Mouse (Mus musculus) midbrain, postnatal 0 days (tissue): ENCODE measurements around the gene Ms4a4b. TPM values are rescaled to one million over a fixed set of nuclear protein-coding genes. Genes with fewer than 3 reads are reported as not detected.
"Not testable (repeated sequence)": the region's sequence is repeated elsewhere in the genome, so short reads cannot be mapped to it uniquely, and the experiment has no call there.

Experiments used
- ATAC-seq: fragments of 200-750 bp; cut with Nextera tagmentation; 2 replicates; pipeline ENCODE4 v1.8.0; 2017; ENCODE audit warnings: moderate number of reproducible peaks, mild to moderate bottlenecking, moderate TSS enrichment, moderate library complexity; ENCODE audit not compliant: low FRiP score
- DNase-seq: peaks from one replicate; pipeline ENCODE4 v3.0.0-alpha.2; 2015; ENCODE audit warnings: low spot score
- H3K27ac ChIP-seq: fragments of 300-500 bp; sonication (generic); 2 replicates; pipeline ENCODE4 v1.5.1; 2014; ENCODE audit warnings: low read depth, mild to moderate bottlenecking, low read length, mixed read lengths
- H3K27me3 ChIP-seq: fragments of 300-500 bp; sonication (generic); 2 replicates; pipeline ENCODE4 v1.6.1; 2014; ENCODE audit warnings: low read length, control low read depth, mixed read lengths; ENCODE audit not compliant: insufficient read depth
- H3K36me3 ChIP-seq: fragments of 300-500 bp; sonication (generic); 2 replicates; pipeline ENCODE4 v1.6.1; 2014; ENCODE audit warnings: low read length, control low read depth, mixed read lengths; ENCODE audit not compliant: insufficient read depth
- H3K4me1 ChIP-seq: fragments of 300-500 bp; sonication (generic); 2 replicates; pipeline ENCODE4 v1.6.1; 2014; ENCODE audit warnings: mild to moderate bottlenecking, control low read depth, antibody characterized with exemption, low read length, mixed read lengths; ENCODE audit not compliant: insufficient read depth
- H3K4me2 ChIP-seq: fragments of 300-500 bp; sonication (generic); 2 replicates; pipeline ENCODE4 v1.6.1; 2014; ENCODE audit warnings: low read depth, mild to moderate bottlenecking, low read length, mixed read lengths; ENCODE audit not compliant: poor library complexity, severe bottlenecking
- H3K4me3 ChIP-seq: fragments of 300-500 bp; sonication (generic); 2 replicates; pipeline ENCODE4 v1.5.1; 2014; ENCODE audit warnings: low read depth, mild to moderate bottlenecking, low read length, moderate library complexity
- H3K9ac ChIP-seq: fragments of 300-500 bp; sonication (generic); replicated peaks from 2 replicates; pipeline ENCODE4 v1.6.1; 2014; ENCODE audit warnings: mild to moderate bottlenecking, low read length, moderate library complexity, mixed read lengths; ENCODE audit not compliant: poor library complexity, severe bottlenecking
- H3K9me3 ChIP-seq: fragments of 300-500 bp; sonication (generic); 2 replicates; pipeline ENCODE4 v1.6.1; 2016; ENCODE audit warnings: low read length, control low read depth
- CTCF ChIP-seq: IDR thresholded peaks from 2 replicates; pipeline ENCODE4 v1.5.1; 2016; ENCODE audit warnings: antibody characterized with exemption, mild to moderate bottlenecking
- WGBS: fragments of 180-500 bp; shearing (Covaris S2); extraction: QIAGEN DNeasy Blood & Tissue Kit; methylation state at CpG from one replicate; pipeline ENCODE4 v1.1.7; 2014; 5-methylcytosine and 5-hydroxymethylcytosine counted together
- polyA plus RNA-seq: library from polyadenylated mRNA; unstranded; fragments of >200 nt; fragmentation: Nextera tagmentation; extraction: Ambion mirVana; gene quantifications from 2 replicates; pipeline ENCODE4 v1.2.1, GENCODE M21; 2015
- total RNA-seq: library from RNA; depleted of rRNA; stranded (reverse); fragments of >200 nt; gene quantifications from 2 replicates; pipeline ENCODE4 v1.2.3, GENCODE M21; 2014

The Ms4a4b gene
- total and polyA plus RNA-seq, 2 experiments from 2014 or later = not detected

DNA sequence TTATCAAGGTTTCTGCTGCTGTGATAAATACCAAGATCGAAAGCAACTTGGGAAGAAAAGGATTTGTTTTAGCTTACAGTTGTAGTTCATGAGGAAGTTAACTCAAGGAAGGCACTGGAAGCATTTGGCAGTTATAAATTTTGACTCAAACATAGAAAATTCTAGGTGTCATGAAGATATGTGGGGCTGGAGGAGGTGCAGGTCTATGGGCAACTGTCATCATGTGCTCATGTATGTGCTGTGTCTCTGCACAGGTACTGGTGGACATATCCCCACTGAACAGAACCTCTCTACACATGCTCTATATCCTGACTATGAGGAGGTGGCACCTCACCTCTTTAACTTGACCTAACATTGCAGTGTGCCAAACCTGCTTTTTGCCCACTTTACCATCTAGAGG is 43.2 kb downstream of the Ms4a4b start:
- Histone ChIP-seq H3K27me3 (no peaks in the 10 kb centered on the region), H3K27ac (no peak overlapping the region), H3K9ac (no peak overlapping the region), H3K4me1 (no peaks in the 10 kb centered on the region), H3K4me3 (no peak overlapping the region), H3K9me3 (no peaks in the 10 kb centered on the region), H3K36me3 (no peaks in the 10 kb centered on the region), H3K4me2 (no peak overlapping the region)
- ATAC-seq = no peak
- no peak for TF ChIP-seq CTCF
- no peak for DNase-seq
- WGBS = 85% methylated on average over 1 of the region's 1 CpGs

DNA sequence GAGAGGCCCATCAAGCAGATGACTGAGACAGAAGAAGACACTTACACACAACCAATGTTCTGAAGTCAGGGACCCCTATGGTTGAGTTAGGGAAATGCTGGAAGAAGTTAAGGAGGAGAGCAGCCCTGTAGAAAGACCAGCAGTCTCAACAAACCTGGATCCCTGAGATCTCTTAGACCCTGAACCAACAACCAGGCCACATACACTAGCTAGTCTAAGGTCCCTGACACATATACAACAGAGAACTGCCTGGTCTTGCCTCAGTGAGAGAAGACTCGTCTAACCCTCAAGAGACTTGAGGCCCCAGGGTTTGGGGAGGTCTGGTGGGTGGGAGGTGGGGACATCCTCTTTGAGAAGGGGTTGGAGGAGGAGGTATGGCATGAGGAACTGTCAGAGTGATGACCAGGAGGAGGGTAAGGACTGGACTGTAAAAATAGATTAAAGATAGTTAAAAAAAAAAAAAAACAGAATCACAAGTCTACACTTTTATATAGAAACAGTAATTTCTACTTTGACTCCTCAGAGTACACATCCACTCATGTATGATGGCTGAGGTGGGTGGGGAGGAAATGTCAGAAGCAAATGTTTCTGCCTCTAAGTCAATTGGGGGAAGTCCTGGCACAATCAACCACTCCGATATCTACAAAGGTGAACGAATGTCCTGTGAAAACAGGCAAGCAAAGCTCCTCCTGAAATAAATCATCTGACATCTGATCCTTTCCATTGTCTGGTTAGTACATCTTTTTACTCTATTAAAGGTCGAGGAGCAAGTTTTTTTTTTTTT is 48.2 kb downstream of the Ms4a4b start:
- no peaks in the 10 kb centered on the region for H3K9me3 ChIP-seq
- ATAC-seq (no peak), DNase-seq (no peak)
- no peak overlapping the region for H3K4me2 ChIP-seq
- H3K9ac ChIP-seq = no peak overlapping the region
- no peaks in the 10 kb centered on the region for H3K27me3 ChIP-seq
- H3K4me1 ChIP-seq = no peaks in the 10 kb centered on the region
- 73% methylated on average over 4 of the region's 4 CpGs for WGBS
- no peak for TF ChIP-seq CTCF
- no peaks in the 10 kb centered on the region for H3K36me3 ChIP-seq
- no peak overlapping the region for H3K27ac ChIP-seq
- H3K4me3 ChIP-seq = no peak overlapping the region

DNA sequence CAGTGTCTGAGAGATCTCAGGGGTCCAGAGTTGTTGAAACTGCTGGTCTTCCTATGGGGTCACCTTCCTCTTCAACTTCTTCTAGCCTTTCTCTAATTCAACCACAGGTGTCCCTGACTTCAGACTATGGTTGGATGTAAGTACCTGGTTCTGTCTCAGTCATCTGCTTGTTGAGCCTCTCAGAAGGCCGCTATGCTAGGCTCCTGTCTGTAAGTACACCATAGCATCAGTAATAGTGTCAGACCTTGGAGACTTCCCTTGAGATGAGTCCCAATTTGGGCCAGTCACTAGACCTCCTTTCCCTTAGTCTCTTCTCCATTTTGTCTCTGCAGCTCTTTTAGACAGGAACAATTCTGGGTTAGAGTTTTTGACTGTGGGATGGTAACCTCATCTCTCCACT is 49.3 kb downstream of the Ms4a4b start:
- WGBS = 76% methylated on average over 1 of the region's 1 CpGs
- no peak for TF ChIP-seq CTCF
- ATAC-seq (no peak), DNase-seq (no peak)
- H3K9ac ChIP-seq = no peak overlapping the region
- no peak overlapping the region for H3K27ac ChIP-seq
- no peaks in the 10 kb centered on the region for H3K36me3 ChIP-seq
- H3K9me3 ChIP-seq = no peaks in the 10 kb centered on the region
- no peak overlapping the region for H3K4me3 ChIP-seq
- H3K4me2 ChIP-seq = no peak overlapping the region
- no peaks in the 10 kb centered on the region for H3K4me1 ChIP-seq
- no peaks in the 10 kb centered on the region for H3K27me3 ChIP-seq

DNA sequence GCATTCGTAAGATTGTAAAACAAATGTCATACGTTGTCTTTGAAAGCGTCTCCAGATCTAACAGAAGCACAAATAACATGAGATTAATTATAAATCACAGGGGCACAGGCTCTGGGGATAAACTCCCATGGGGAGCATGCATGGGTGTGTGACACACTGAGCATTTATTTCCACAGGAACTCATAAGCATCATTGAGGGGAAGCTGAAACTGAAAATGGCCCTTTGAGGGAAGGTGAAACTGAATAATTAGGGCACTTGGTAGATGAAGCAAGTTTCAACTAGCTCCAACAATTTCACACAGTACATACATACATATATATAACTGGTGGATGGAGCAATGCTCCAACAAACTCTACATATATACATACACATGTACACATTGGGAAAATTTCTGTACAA is 51.2 kb downstream of the Ms4a4b start:
- 91% methylated on average over 3 of the region's 3 CpGs for WGBS
- Histone ChIP-seq H3K4me1 (no peaks in the 10 kb centered on the region), H3K36me3 (no peaks in the 10 kb centered on the region), H3K4me3 (no peak overlapping the region), H3K4me2 (no peak overlapping the region), H3K9ac (no peak overlapping the region), H3K27me3 (no peaks in the 10 kb centered on the region), H3K9me3 (no peaks in the 10 kb centered on the region), H3K27ac (no peak overlapping the region)
- DNase-seq (no peak), ATAC-seq (no peak)
- no peak for TF ChIP-seq CTCF

DNA sequence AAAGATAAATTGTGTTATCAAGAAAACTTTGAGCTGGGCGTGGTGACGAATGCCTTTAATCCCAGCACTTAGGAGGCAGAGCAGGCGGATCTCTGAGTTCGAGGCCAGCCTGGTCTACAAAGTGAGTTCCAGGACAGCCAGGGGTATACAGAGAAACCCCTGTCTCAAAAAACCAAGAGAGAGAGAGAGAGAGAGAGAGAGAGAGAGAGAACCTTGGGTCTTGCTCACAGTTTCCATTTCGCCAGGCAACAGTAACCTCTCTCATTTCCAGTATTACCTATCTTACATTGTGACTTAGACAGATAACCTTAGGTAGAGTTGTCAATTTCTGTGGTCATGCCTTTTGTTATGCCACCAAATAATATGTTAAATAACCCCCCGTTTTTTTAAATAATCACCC is 53.0 kb downstream of the Ms4a4b start:
- Histone ChIP-seq H3K27ac (no peak overlapping the region), H3K27me3 (no peaks in the 10 kb centered on the region), H3K4me1 (no peaks in the 10 kb centered on the region), H3K4me2 (no peak overlapping the region), H3K9ac (no peak overlapping the region), H3K9me3 (no peaks in the 10 kb centered on the region), H3K4me3 (no peak overlapping the region), H3K36me3 (no peaks in the 10 kb centered on the region)
- ATAC-seq (no peak), DNase-seq (no peak)
- 83% methylated on average over 6 of the region's 6 CpGs for WGBS
- no peak for TF ChIP-seq CTCF

DNA sequence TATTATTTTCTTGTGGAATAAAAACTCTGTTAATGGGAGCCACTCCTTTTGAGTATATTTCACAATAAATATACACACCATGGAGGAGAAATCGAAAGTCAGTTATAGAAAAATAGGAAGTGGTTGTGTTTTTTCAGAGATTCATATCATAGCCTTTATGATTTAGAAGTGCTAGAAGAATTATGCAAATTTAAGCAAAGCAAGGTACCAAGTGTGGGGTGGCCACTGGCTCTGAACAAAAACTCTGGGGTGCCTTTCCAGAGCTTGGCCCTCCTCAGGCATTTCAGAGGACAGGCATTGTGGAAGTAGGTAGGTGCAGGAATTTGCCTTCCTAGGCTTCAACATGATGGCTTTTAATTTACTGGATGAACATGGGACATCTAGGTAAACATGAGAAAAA is 53.9 kb downstream of the Ms4a4b start:
- not testable (repeated sequence) for H3K4me3 ChIP-seq
- WGBS = 87% methylated on average over 1 of the region's 1 CpGs

More for the DNA sequence above, 53.9 kb downstream of the Ms4a4b start:
- not testable (repeated sequence) for DNase-seq, H3K27me3 ChIP-seq, ATAC-seq, H3K9me3 ChIP-seq, H3K27ac ChIP-seq, H3K4me2 ChIP-seq, H3K36me3 ChIP-seq, H3K4me1 ChIP-seq, H3K9ac ChIP-seq
